Mouse (Mus musculus): ENCODE measurements at regions not wholly inside any gene's neighbourhood (a gene's known extent, or its start where the extent isn't known, plus 50 kb on each side); places are given as distances from the start of the nearest gene placed in this dataset.

DNA sequence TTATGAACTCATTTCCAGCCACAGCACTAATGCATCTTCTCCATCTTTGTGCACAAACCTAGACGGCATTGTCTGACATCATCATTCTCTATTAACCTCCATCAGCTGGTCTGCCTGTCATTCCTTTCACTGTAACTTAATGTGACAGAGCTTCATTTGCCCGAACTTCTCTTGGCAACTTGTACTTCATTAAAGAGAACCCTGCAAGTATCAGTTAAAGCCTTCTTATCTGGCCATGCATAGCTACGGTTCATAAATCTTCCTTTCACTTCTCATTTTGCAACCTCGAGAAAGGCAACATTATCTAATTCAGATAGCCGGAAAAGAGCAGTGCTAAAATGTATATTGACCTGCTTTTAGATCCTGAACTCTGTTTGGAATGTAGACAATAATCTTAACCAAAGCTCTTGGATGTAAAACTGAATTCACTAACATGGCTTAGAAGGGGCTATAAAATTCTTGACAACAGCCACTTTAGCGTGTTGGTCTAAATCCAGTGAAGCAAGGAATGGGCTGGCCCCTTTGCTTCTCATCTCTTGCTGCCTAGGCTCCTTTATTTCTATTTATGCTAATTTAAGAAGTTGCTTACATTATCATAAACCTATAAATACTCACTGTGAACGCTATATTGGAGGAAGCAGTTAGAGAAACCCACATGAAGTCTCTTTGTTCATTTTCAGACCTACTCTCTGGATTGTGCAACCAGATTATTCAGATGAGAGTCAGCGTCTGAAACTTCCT is 198.5 kb downstream of the Pdha2 start:
- TF ChIP-seq GATA1 (IDR thresholded peaks at IDR 0.05; ENCODE audit: borderline replicate concordance, low read length) (no peak), FLI1 (IDR thresholded peaks at IDR 0.05; ENCODE audit: low read length) (no peak)
